Mouse (Mus musculus) limb, embryonic 15.5 days (tissue): ENCODE results near the gene Rnf151. TPM values are rescaled to one million over a fixed set of nuclear protein-coding genes. Genes with fewer than 3 reads are reported as not detected.
"Not testable (repeated sequence)": the region's sequence is repeated elsewhere in the genome, so short reads cannot be mapped to it uniquely, and the experiment has no call there.

Experiments
- ATAC-seq: fragments of 200-750 bp; cut with Nextera tagmentation; 2 replicates; pipeline ENCODE4 v1.8.0; 2017; ENCODE audit warnings: low read depth, moderate TSS enrichment; ENCODE audit not compliant: insufficient number of reproducible peaks, low FRiP score, low TSS enrichment
- H3K27ac ChIP-seq: fragments of 300-500 bp; sonication (generic); 2 replicates; pipeline ENCODE4 v1.5.1; 2015; ENCODE audit warnings: moderate library complexity, mild to moderate bottlenecking, inconsistent platforms
- H3K27me3 ChIP-seq: fragments of 300-500 bp; sonication (generic); 2 replicates; pipeline ENCODE4 v1.6.1; 2015; ENCODE audit warnings: inconsistent platforms
- H3K36me3 ChIP-seq: fragments of 300-500 bp; sonication (generic); 2 replicates; pipeline ENCODE4 v1.6.1; 2015; ENCODE audit warnings: inconsistent platforms
- H3K4me1 ChIP-seq: fragments of 300-500 bp; sonication (generic); 2 replicates; pipeline ENCODE4 v1.6.1; 2015; ENCODE audit warnings: inconsistent platforms
- H3K4me2 ChIP-seq: fragments of 300-500 bp; sonication (generic); 2 replicates; pipeline ENCODE4 v1.6.1; 2015; ENCODE audit warnings: mild to moderate bottlenecking, inconsistent platforms
- H3K4me3 ChIP-seq: fragments of 300-500 bp; sonication (generic); 2 replicates; pipeline ENCODE4 v1.5.1; 2015; ENCODE audit warnings: mild to moderate bottlenecking, inconsistent platforms
- H3K9ac ChIP-seq: fragments of 300-500 bp; sonication (generic); 2 replicates; pipeline ENCODE4 v1.6.1; 2015; ENCODE audit warnings: inconsistent platforms
- H3K9me3 ChIP-seq: fragments of 300-500 bp; sonication (generic); 2 replicates; pipeline ENCODE4 v1.6.1; 2016; ENCODE audit warnings: inconsistent platforms
- WGBS: fragments of 180-500 bp; shearing (Covaris S2); methylation state at CpG from one replicate; pipeline ENCODE4 v1.1.7; 2015; 5-methylcytosine and 5-hydroxymethylcytosine counted together
- polyA plus RNA-seq: library from polyadenylated mRNA; unstranded; fragments of >200 nt; fragmentation: Nextera tagmentation; extraction: Ambion mirVana; gene quantifications from 2 replicates; pipeline ENCODE4 v1.2.1, GENCODE M21; 2015

Gene Rnf151
- polyA plus RNA-seq, 1 experiment from 2014 or later, result 0.29 TPM

DNA sequence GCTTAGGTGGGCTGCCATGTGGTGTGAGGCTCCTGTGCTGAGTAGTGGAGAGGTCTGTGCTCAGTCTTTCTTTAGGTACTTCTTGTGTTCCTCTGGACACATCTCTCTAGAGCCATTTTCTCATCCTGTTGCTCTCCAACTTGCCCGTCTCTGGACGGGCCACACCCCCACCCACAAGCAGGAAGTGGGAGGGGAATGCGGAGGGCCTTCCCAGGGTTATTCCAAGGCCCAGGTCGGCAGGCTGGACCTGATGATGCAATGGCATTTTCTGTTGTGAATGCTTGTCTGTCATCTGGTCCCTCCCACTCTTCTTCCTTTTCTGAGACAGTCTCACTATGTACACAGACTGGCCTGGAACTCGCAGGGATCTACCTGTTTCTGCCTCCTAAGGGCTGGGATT lies 45.7 kb downstream of the Rnf151 start:
- Histone ChIP-seq H3K27ac (no peak overlapping the region), H3K4me2 (0 out of 2 replicates have a peak overlapping the region, but pooled peaks have one; percentile 10), H3K4me1 (peaks cover 44% of the 10 kb centered on the region), H3K9me3 (no peaks in the 10 kb centered on the region), H3K9ac (no peak overlapping the region), H3K36me3 (peaks cover 7% of the 10 kb centered on the region), H3K4me3 (no peak overlapping the region), H3K27me3 (no peaks in the 10 kb centered on the region)
- no peak for ATAC-seq
- 28% methylated on average over 5 of the region's 5 CpGs for WGBS

DNA sequence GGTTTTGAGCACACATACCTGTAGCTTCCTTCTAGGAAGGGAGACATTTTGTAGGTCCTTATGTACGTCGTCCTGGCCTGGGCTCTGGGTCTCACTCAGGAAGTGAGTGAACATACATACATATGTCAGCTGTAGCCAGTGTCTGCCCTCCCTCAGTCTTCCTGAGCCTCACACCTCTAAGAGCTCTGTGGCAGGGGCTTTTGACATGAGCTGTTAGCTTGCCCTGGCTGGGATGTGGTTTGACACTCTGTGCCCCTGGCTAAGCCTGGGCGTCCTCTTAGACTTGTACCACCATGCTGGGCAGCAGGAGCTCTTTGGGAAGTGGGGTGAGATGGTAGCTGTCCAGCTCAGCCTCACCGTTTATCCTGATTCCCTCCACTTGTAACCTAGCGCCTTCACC lies 46.5 kb downstream of the Rnf151 start:
- Histone ChIP-seq H3K9me3 (no peaks in the 10 kb centered on the region), H3K36me3 (no peaks in the 10 kb centered on the region), H3K4me1 (peaks cover 44% of the 10 kb centered on the region), H3K27me3 (no peaks in the 10 kb centered on the region), H3K4me2 (peak overlapping the region; percentile 74), H3K9ac (no peak overlapping the region), H3K27ac (no peak overlapping the region), H3K4me3 (0 out of 2 replicates have a peak overlapping the region, but pooled peaks have one; percentile 67)
- 72% methylated on average over 5 of the region's 5 CpGs for WGBS
- no peak for ATAC-seq

DNA sequence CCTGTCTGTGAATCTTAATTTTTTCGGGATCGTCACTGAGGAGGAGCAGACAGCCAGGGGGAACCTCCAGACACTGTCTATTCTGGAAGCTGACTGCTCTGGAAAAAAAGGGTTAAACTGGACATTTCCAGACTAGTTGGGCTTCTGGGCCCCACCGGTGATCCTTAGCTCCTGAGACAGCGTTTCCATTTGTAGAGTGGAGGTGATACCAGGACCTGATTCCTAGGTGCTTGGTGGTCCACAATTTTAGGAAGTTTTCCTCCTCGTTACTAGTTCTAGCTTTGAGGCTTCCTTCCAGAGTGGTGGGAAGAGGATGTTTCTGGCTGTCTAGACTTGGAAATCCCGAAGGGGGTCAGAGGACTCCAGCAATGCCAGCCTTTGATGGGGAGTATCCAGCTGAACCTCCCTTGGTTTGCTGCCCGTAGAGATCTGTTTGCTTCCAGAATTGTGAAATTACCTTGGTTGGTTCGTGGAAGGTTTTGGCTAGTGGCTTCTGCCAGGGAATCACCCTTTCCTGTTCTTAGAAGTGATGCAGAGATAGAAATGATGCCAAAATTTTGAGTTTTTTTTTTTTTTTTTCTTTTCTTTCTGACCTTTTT lies 47.5 kb downstream of the Rnf151 start:
- Histone ChIP-seq H3K4me3 (peak overlapping the region; percentile 67), H3K27ac (peak overlapping the region; percentile 74), H3K4me2 (peak overlapping the region; percentile 74), H3K27me3 (no peaks in the 10 kb centered on the region), H3K9ac (peak overlapping the region; percentile 91), H3K36me3 (no peaks in the 10 kb centered on the region), H3K9me3 (no peaks in the 10 kb centered on the region), H3K4me1 (peaks cover 44% of the 10 kb centered on the region)
- WGBS, result 7% methylated on average over 8 of the region's 8 CpGs
- no peak for ATAC-seq

DNA sequence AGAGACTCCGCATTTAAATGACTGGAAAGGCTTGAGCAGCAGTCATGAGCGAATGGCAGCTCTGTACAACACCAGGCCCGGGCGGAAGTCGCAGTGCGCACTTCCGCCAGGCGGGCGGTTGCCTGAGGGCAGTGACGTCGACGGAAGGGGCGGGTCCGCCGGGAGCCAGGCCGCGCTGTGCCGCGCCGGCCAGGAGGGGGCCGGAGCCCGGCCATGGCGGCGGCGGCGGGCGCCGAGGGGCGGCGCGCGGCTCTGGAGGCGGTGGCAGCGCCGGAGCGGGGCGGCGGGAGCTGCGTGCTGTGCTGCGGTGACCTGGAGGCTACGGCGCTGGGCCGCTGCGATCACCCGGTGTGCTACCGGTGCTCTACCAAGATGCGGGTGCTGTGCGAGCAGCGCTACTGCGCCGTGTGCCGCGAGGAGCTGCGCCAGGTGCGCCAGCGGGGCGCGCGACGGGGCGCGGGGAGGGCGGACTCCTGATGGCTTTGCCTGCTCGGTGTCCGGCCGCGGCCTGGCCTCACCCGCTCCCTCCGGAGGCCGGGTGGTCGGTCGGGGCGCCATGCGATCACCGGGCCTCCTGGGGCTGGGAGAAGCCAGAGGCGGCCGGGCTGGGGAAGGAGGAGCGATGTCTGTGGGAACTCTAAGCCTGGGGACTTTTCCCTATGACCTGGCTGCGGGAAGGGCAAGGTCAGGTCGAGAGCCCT lies 48.2 kb downstream of the Rnf151 start, which contains the start of gene Zfp598:
Gene Zfp598, plus strand, starts transcription at position 143 of the 701 bp plus-strand sequence.
- peaks cover 44% of the 10 kb centered on the region for H3K4me1 ChIP-seq
- peak; percentile 95 for ATAC-seq
- under 1% methylated on average over 78 of the region's 80 CpGs for WGBS

DNA sequence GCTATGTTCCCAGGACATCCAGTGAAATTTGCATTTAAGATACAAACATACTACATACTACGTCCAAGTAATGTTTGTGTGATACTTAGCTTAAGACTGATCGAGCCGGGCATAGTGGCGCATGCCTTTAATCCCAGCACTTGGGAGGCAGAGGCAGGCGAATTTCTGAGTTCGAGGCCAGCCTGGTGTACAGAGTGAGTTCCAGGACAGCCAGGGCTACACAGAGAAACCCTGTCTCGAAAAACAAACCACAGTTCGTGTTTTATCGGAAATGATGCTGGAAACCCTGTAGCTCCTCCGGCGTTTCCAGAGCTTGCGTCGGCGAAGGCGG lies 48.7 kb downstream of the Rnf151 start:
- H3K4me1 ChIP-seq, result peaks cover 39% of the 10 kb centered on the region
- peak overlapping the region; percentile 74 for H3K27ac ChIP-seq
- H3K4me3 ChIP-seq, result peak overlapping the region; percentile 67
- not testable (repeated sequence) for H3K27me3 ChIP-seq, ATAC-seq, H3K9me3 ChIP-seq, H3K36me3 ChIP-seq
- peak overlapping the region; percentile 74 for H3K4me2 ChIP-seq
- WGBS, result 10% methylated on average over 15 of the region's 15 CpGs
- H3K9ac ChIP-seq, result peak overlapping the region; percentile 91; the same call in 1 of the 2 replicates

More for the DNA sequence above, 48.2 kb downstream of the Rnf151 start, which contains the start of gene Zfp598:
- Histone ChIP-seq H3K9ac (peak within 1 kb of the TSS; percentile 91), H3K27ac (peak within 1 kb of the TSS; percentile 74), H3K4me3 (peak within 1 kb of the TSS; percentile 67), H3K36me3 (no peaks in the 10 kb centered on the region), H3K27me3 (no peaks in the 10 kb centered on the region), H3K4me2 (peak within 1 kb of the TSS; percentile 74), H3K9me3 (no peaks in the 10 kb centered on the region)

DNA sequence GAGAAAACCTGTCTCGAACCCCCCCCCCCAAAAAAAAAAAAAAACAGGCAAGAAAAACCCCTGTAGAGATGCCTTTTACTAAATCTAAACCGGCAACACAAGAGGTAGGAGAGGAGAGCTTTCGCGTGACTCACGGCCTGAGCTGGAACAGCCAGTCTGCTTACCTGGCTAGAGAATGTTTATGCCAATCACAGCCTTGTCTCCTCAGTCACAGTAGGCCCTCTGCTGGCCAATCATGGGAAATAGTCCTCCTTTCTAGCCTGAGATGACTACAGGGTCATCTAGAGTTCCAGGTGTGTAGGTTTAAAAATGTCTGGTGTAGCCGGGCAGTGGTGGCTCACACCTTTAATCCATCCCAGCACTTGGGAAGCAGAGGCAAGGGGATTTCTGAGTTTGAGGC lies 50.4 kb downstream of the Rnf151 start:
- Histone ChIP-seq H3K4me2 (no peak overlapping the region), H3K4me3 (no peak overlapping the region)
- no peak for ATAC-seq

DNA sequence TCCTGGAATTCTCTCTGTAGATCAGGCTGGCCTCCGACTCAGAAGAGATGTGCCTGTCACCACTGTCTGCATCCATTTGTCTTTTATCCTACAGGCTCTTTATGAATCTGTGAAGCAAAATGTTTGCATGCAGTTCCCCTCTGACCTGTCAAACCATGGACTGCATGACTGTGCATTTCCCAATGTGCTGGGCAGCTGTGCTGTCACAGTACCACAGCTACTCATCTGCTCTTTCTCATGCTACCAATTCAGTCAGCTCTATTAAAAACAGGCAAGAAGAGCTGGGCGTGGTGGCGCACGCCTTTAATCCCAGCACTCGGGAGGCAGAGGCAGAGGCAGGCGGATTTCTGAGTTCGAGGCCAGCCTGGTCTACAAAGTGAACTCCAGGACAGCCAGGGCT lies 50.9 kb downstream of the Rnf151 start:
- H3K4me2 ChIP-seq, H3K9ac ChIP-seq, H3K27ac ChIP-seq, H3K36me3 ChIP-seq, H3K27me3 ChIP-seq, H3K9me3 ChIP-seq, ATAC-seq, H3K4me3 ChIP-seq: not testable (repeated sequence)
- peaks cover 26% of the 10 kb centered on the region for H3K4me1 ChIP-seq
- 59% methylated on average over 7 of the region's 7 CpGs for WGBS

More for the DNA sequence above, 50.4 kb downstream of the Rnf151 start:
- Histone ChIP-seq H3K9ac (no peak overlapping the region), H3K27me3 (no peaks in the 10 kb centered on the region), H3K27ac (no peak overlapping the region), H3K4me1 (peaks cover 30% of the 10 kb centered on the region), H3K36me3 (no peaks in the 10 kb centered on the region), H3K9me3 (no peaks in the 10 kb centered on the region)
- WGBS, result 25% methylated on average over 6 of the region's 6 CpGs

Other genes with a start within 250 kb of the Rnf151 start
- 36.3 and 37.5 TPM in 2 replicates for gene E4f1, start 247.8 kb downstream of the Rnf151 start, polyA plus RNA-seq
- 47.9 and 51.1 TPM in 2 replicates for gene Pgp, start 247.7 kb downstream of the Rnf151 start, polyA plus RNA-seq
- gene Bricd5, start 244.2 kb downstream of the Rnf151 start, polyA plus RNA-seq, result not detected in 2 replicates
- 26.2 and 30.5 TPM in 2 replicates for gene Mlst8, start 239.0 kb downstream of the Rnf151 start, polyA plus RNA-seq
- 2.8 and 3.0 TPM in 2 replicates for gene Caskin1, start 229.5 kb downstream of the Rnf151 start, polyA plus RNA-seq
- gene Traf7, start 190.1 kb downstream of the Rnf151 start, polyA plus RNA-seq, result 89.8 and 104 TPM in 2 replicates
- 3.0 and 3.8 TPM in 2 replicates for gene Rab26, start 183.9 kb downstream of the Rnf151 start, polyA plus RNA-seq
- gene Pkd1, start 168.2 kb downstream of the Rnf151 start, polyA plus RNA-seq, result 32.1 and 37.9 TPM in 2 replicates
- 49.9 and 54.0 TPM in 2 replicates for gene Tsc2, start 85.4 kb downstream of the Rnf151 start, polyA plus RNA-seq
- gene Nthl1, start 85.4 kb downstream of the Rnf151 start, polyA plus RNA-seq, result 20.9 and 21.3 TPM in 2 replicates
- 56.5 and 57.7 TPM in 2 replicates for gene Slc9a3r2, start 67.7 kb downstream of the Rnf151 start, polyA plus RNA-seq
- not detected in 2 replicates for gene Npw, start 59.6 kb downstream of the Rnf151 start, polyA plus RNA-seq
- 21.4 and 22.1 TPM in 2 replicates for gene Zfp598, start 48.4 kb downstream of the Rnf151 start, polyA plus RNA-seq
- 3.0 and 3.2 TPM in 2 replicates for gene Syngr3, start 28.1 kb downstream of the Rnf151 start, polyA plus RNA-seq
- gene Gfer, start 21.9 kb downstream of the Rnf151 start, polyA plus RNA-seq, result 32.8 and 33.8 TPM in 2 replicates
- gene Noxo1, start 21.8 kb downstream of the Rnf151 start, polyA plus RNA-seq, result 1.8 and 2.9 TPM in 2 replicates
- gene Tbl3, start 10.4 kb downstream of the Rnf151 start, polyA plus RNA-seq, result 57.3 and 59.0 TPM in 2 replicates
- gene Rps2, start 53 bp upstream of the Rnf151 start, polyA plus RNA-seq, result 1,428 and 1,497 TPM in 2 replicates
- 208 and 226 TPM in 2 replicates for gene Ndufb10, start 6.4 kb upstream of the Rnf151 start, polyA plus RNA-seq
- 0.30 TPM in 1 of 2 replicates, not detected in the other for gene Rpl3l, start 9.8 kb upstream of the Rnf151 start, polyA plus RNA-seq
- gene Msrb1, start 18.6 kb upstream of the Rnf151 start, polyA plus RNA-seq, result 25.9 and 26.8 TPM in 2 replicates
- 5.2 and 5.7 TPM in 2 replicates for gene Hs3st6, start 34.9 kb upstream of the Rnf151 start, polyA plus RNA-seq
- gene Meiob, start 86.2 kb upstream of the Rnf151 start, polyA plus RNA-seq, result not detected in 2 replicates
- 37.7 and 43.3 TPM in 2 replicates for gene Hagh, start 122.1 kb upstream of the Rnf151 start, polyA plus RNA-seq
- 19.0 and 19.6 TPM in 2 replicates for gene Fahd1, start 132.3 kb upstream of the Rnf151 start, polyA plus RNA-seq
- gene Igfals, start 147.9 kb upstream of the Rnf151 start, polyA plus RNA-seq, result 0.29 and 0.58 TPM in 2 replicates
- gene Nubp2, start 168.3 kb upstream of the Rnf151 start, polyA plus RNA-seq, result 47.7 and 49.6 TPM in 2 replicates
- gene Spsb3, start 168.6 kb upstream of the Rnf151 start, polyA plus RNA-seq, result 41.7 and 43.7 TPM in 2 replicates
- gene Eme2, start 177.0 kb upstream of the Rnf151 start, polyA plus RNA-seq, result 27.4 and 29.9 TPM in 2 replicates
- 81.9 and 86.9 TPM in 2 replicates for gene Mrps34, start 177.1 kb upstream of the Rnf151 start, polyA plus RNA-seq
- gene Nme3, start 178.4 kb upstream of the Rnf151 start, polyA plus RNA-seq, result 31.9 and 36.0 TPM in 2 replicates
- gene Mapk8ip3, start 218.9 kb upstream of the Rnf151 start, polyA plus RNA-seq, result 29.5 and 30.6 TPM in 2 replicates
- 165 and 170 TPM in 2 replicates for gene Jpt2, start 242.6 kb upstream of the Rnf151 start, polyA plus RNA-seq